Mouse (Mus musculus): Measurements from ENCODE around the gene Epor. TPM values are rescaled to one million over a fixed set of nuclear protein-coding genes. Genes with fewer than 3 reads are reported as not detected.

The Epor gene
- polyA plus RNA-seq (2012; rRNA removed), result 1.6 and 2.4 TPM in 2 replicates

GRCm38 (mm10) chr9:21963417-21963816 is at the start of gene Epor:
Gene Epor (minus strand): TSS chr9:21963506.

GRCm38 (mm10) chr9:22002194-22003162 is 39.2 kb upstream of the Epor start, which contains the start of the genes Ccdc151 and Prkcsh:
Gene Ccdc151 (minus strand): TSS chr9:22002634.
Gene Prkcsh (plus strand): TSS chr9:22002806.

GRCm38 (mm10) chr9:21989230-21990110 is 26.2 kb upstream of the Epor start, which contains the start of gene Rgl3:
Gene Rgl3 (minus strand): TSS chr9:21989446.

GRCm38 (mm10) chr9:21955570-21956281 is 7.6 kb downstream of the Epor start, which contains the start of gene Swsap1:
Gene Swsap1 (plus strand): TSS chr9:21955755.

GRCm38 (mm10) chr9:21936692-21937570 is 26.4 kb downstream of the Epor start, which contains the start of gene Plppr2:
Gene Plppr2 (plus strand): TSS chr9:21937033.

GRCm38 (mm10) chr9:21927208-21927753 is 36.0 kb downstream of the Epor start, which contains the start of the genes Ccdc159 and Tmem205:
Gene Ccdc159 (plus strand): TSS chr9:21927471.
Gene Tmem205 (minus strand): TSS chr9:21927556.

GRCm38 (mm10) chr9:21918035-21918592 is 45.2 kb downstream of the Epor start, which contains the start of gene Rab3d:
Gene Rab3d (minus strand): TSS chr9:21918192.

Other genes starting within 250 kb of the Epor start
- 30.2 and 35.2 TPM in 2 replicates for gene Ldlr, start 240.0 kb downstream of the Epor start, polyA plus RNA-seq (2012; rRNA removed)
- gene Spc24, start 203.2 kb downstream of the Epor start, polyA plus RNA-seq (2012; rRNA removed), result 3.7 and 4.8 TPM in 2 replicates
- 25.1 and 27.5 TPM in 2 replicates for gene Kank2, start 164.8 kb downstream of the Epor start, polyA plus RNA-seq (2012; rRNA removed)
- 3.4 and 4.1 TPM in 2 replicates for gene Angptl8, start 128.0 kb downstream of the Epor start, polyA plus RNA-seq (2012; rRNA removed)
- 34.1 and 43.0 TPM in 2 replicates for gene Dock6, start 110.9 kb downstream of the Epor start, polyA plus RNA-seq (2012; rRNA removed)
- 153 and 157 TPM in 2 replicates for gene Rab3d, start 45.3 kb downstream of the Epor start, polyA plus RNA-seq (2012; rRNA removed)
- gene Ccdc159, start 36.0 kb downstream of the Epor start, polyA plus RNA-seq (2012; rRNA removed), result 1.5 and 1.9 TPM in 2 replicates
- 106 and 127 TPM in 2 replicates for gene Tmem205, start 36.0 kb downstream of the Epor start, polyA plus RNA-seq (2012; rRNA removed)
- gene Plppr2, start 26.5 kb downstream of the Epor start, polyA plus RNA-seq (2012; rRNA removed), result 9.0 and 10.0 TPM in 2 replicates
- gene Swsap1, start 7.8 kb downstream of the Epor start, polyA plus RNA-seq (2012; rRNA removed), result 4.9 and 6.1 TPM in 2 replicates
- 27.3 and 31.9 TPM in 2 replicates for gene Rgl3, start 25.9 kb upstream of the Epor start, polyA plus RNA-seq (2012; rRNA removed)
- gene Ccdc151, start 39.1 kb upstream of the Epor start, polyA plus RNA-seq (2012; rRNA removed), result not detected in 2 replicates
- 51.0 and 53.4 TPM in 2 replicates for gene Prkcsh, start 39.3 kb upstream of the Epor start, polyA plus RNA-seq (2012; rRNA removed)
- 0.21 and 0.30 TPM in 2 replicates for gene Elavl3, start 88.5 kb upstream of the Epor start, polyA plus RNA-seq (2012; rRNA removed)
- not detected in 2 replicates for gene Gm49318, start 107.8 kb upstream of the Epor start, polyA plus RNA-seq (2012; rRNA removed)
- 7.2 and 7.4 TPM in 2 replicates for gene Zfp653, start 107.9 kb upstream of the Epor start, polyA plus RNA-seq (2012; rRNA removed)
- gene Ecsit, start 121.9 kb upstream of the Epor start, polyA plus RNA-seq (2012; rRNA removed), result 28.0 and 28.9 TPM in 2 replicates
- gene Cnn1, start 135.7 kb upstream of the Epor start, polyA plus RNA-seq (2012; rRNA removed), result 574 and 943 TPM in 2 replicates
- gene Elof1, start 153.7 kb upstream of the Epor start, polyA plus RNA-seq (2012; rRNA removed), result 106 and 132 TPM in 2 replicates
- gene Acp5, start 172.2 kb upstream of the Epor start, polyA plus RNA-seq (2012; rRNA removed), result 54.2 and 73.9 TPM in 2 replicates
- gene Pigyl, start 193.3 kb upstream of the Epor start, polyA plus RNA-seq (2012; rRNA removed), result 42.9 and 45.4 TPM in 2 replicates
- not detected in 2 replicates for gene Zfp872, start 224.6 kb upstream of the Epor start, polyA plus RNA-seq (2012; rRNA removed)

Data from stomach, adult 2 months (tissue).